Mouse (Mus musculus) kidney, postnatal 25 days (tissue): ENCODE results near the gene Pdxp.

Source experiments
- DNase-seq, 2 experiments: peaks; one replicate each; pipeline ENCODE4 v3.0.0; 2021; ENCODE audit warnings: mixed read lengths in 2 of 2

Gene Pdxp

GRCm38 (mm10) chr15:78913632-78914090 lies at the start of gene Pdxp:
Gene Pdxp (plus strand): TSS chr15:78913919.
- peak; percentile 95 to 97 for DNase-seq

DNA sequence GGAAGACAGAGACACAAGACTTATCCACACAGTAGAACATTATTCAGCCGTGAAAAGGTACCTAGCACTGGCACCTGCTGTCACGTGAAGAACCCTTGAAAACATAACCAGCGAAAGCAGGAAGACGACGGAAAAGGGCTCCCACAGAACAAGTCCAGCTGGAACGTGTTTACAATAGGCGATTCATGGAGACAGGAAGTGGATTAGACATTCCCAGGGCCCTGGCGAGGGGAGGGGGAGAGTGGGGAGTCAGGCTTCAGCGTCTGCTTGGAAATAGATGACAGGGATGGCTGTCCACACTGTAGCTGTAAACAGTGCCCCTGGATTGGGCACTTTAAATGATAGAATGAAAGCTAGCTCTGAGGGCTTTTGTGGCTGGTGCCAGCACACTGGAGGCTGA lies 45.3 kb upstream of the Pdxp start:
- peak; percentile 64 to 79 for DNase-seq

DNA sequence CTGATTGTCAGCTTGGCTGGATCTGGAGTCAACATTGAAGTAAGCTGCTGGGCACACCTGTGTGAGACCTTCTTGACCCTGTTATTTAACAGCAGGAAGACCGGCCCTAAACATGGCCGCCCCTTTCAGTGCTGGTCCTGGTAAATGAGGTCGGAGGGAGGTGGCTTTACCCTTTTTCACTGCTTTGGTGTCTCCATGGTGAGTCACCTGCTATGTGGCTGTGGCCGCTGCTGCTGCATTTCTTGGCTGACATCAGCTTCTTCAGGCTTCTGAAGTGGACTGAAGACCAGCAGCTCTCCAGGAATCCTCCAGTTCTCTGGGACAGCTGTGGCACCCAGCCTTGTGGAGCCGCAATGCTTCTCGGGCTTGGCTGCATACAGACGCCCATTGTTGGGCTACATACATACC lies 44.9 kb upstream of the Pdxp start:
- DNase-seq, result no peak

GRCm38 (mm10) chr15:78869775-78870174 lies 43.9 kb upstream of the Pdxp start:
- DNase-seq, result peak; percentile 57 to 63

DNA sequence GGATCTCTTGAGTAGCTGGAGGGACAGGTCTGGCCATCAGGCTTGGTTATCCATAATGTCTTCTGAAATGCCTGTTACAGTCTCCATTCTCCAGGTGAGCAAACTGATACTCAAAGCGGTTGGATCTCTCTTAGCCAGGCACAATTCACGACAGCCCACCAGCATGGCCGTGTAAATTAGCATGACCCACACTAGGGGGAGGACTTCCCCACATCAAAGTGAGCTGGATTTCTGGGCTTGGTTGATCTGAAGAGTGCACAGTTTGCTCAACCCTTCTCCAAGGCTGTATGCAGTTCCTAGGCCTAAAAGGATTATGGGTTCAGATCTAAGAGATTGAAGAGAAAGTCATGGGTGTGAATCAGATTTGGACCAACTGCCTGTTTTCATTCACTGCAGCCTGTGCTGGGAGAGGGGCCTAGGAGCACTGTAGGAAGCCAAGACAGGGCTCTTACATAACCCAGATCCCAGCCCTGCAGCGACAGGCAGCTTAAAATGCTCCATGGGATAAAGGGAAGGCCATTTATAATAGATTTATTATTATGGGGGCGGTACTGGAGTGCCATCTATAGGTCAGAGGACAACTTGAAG lies 41.6 kb upstream of the Pdxp start:
- DNase-seq, result no peak

- DNase-seq, result no peak
Observed at GRCm38 (mm10) chr15:78873803-78874435, 39.8 kb upstream of the Pdxp start.

- no peak for DNase-seq
Observed at GRCm38 (mm10) chr15:78874989-78875388, 38.7 kb upstream of the Pdxp start.

DNA sequence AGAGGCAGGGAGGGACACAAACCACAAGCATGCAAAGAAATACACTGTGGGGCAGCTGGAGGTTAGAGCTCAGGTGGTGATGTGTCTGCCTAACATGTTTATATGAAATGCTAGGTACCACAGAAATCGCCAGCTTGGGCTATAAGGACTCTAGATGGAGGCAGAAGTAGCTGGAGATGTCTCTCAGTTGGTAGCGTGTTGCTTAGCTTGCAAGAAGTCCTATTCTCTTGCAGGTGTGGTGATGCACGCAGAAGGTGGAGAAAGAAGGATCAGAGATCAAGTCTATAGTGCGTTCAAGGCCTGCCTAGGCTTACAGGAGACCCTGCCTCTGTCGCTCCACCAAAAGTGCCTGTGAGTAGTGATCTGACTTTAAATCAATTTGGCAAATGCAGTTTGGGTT lies 38.2 kb upstream of the Pdxp start:
- no peak for DNase-seq

- peak; percentile 92 to 95 for DNase-seq
Observed at GRCm38 (mm10) chr15:78876258-78876696, 37.4 kb upstream of the Pdxp start.

GRCm38 (mm10) chr15:78876991-78877809 lies 36.5 kb upstream of the Pdxp start, which contains the start of gene Gga1:
Gene Gga1 (plus strand): TSS chr15:78877190.
- DNase-seq, result peak; percentile 95 to 97

- peak; percentile 30 to 63 for DNase-seq
Observed at GRCm38 (mm10) chr15:78877810-78878390, 35.8 kb upstream of the Pdxp start.

GRCm38 (mm10) chr15:78878792-78879516 lies 34.8 kb upstream of the Pdxp start:
- DNase-seq, result peak in 1 of 2 experiments; percentile 66

GRCm38 (mm10) chr15:78880432-78880831 lies 33.3 kb upstream of the Pdxp start:
- DNase-seq, result peak; percentile 74 to 82

DNA sequence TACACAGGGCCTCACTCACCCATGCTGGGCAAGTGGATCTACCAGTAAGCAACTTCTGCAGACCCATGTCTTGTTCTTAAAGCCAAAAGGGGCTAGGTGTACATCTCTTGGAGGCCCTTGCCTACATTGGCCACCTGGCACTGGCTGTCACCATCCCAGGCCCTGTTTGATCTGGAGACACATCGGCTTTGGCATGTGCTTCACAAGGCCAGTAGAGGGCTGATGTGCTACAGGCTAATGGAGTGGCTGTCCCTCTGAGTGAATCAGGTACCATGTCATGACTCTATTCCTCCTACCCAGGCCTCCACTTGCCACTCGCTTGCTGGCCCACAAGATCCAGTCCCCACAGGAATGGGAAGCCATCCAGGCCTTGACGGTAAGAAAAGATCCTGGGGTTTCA lies 31.9 kb upstream of the Pdxp start:
- DNase-seq, result no peak

GRCm38 (mm10) chr15:78889401-78889853 lies 24.3 kb upstream of the Pdxp start:
- no peak for DNase-seq

DNA sequence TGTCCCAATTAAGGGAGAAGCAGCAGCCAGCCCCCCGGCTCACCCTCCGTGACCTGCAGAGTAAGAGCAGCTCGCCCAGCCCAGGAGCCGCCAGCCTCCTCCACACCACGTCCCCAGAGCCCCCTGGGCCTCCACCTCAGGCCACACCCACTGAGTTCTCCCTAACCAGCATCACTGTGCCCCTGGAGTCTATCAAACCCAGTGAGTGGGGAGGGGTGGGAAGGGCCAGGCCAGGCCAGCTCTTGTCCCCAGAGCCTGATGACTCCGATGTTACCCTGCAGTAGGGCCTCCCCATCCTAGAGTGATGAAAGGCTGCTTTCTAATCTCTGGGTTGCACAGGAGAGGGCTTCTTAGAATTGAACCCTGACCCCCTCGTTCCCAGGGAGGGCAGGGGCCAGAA lies 21.3 kb upstream of the Pdxp start:
- no peak for DNase-seq

GRCm38 (mm10) chr15:78894726-78895125 lies 19.0 kb upstream of the Pdxp start:
- DNase-seq, result no peak

- no peak for DNase-seq
Observed at GRCm38 (mm10) chr15:78895741-78896140, 18.0 kb upstream of the Pdxp start.

GRCm38 (mm10) chr15:78896149-78896548 lies 17.6 kb upstream of the Pdxp start:
- no peak for DNase-seq

GRCm38 (mm10) chr15:78897488-78897887 lies 16.2 kb upstream of the Pdxp start:
- peak in 1 of 2 experiments; percentile 43 for DNase-seq

DNA sequence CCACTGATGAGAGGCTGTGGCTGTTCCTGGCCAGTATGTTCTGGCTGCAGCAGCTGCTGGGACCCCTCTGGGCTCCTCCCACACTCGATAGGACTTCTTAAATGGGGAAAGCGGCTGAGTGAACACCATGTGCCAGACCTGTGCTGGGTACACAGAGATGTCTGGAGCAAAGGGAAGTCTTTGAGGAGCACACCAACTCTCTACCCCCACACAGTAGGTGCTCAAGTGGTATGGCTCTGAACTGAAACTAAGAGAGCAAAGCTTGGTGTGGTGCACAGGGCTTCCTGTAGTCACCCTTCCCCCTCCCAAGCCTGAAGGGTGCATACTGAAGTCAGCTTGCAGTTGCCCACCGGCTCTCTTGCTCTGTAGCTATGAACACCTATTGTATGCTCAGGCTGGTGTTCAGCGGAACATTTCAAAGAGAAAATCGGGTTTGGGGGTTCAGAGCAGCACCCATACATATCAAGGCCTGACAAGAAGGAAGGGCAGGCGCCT lies 15.2 kb upstream of the Pdxp start:
- no peak for DNase-seq

DNA sequence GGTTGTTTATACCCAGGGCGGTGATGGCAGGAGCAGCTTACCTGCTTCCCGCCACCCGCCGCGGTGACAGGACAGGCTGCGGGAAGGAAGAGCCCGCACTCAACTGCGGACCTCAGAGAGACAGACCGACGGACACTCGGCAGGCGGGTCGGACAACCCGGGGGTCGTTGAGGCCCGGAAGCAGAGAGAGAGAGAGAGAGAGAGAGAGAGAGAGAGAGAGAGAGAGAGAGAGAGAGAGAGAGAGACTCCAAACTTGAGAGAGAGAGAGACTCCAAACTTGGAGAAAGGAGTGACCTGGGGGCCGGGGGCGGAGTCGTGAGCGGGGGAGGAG lies 14.3 kb upstream of the Pdxp start, which contains the start of gene Gm49510:
Gene Gm49510, plus strand, starts transcription at position 259 of the 331 bp plus-strand sequence.
- no peak for DNase-seq
